Mouse (Mus musculus) testis, adult 2 months (tissue): ENCODE results near the gene Speer3. TPM values are rescaled to one million over a fixed set of nuclear protein-coding genes. Genes with fewer than 3 reads are reported as not detected.
"Not testable (repeated sequence)": the region's sequence is repeated elsewhere in the genome, so short reads cannot be mapped to it uniquely, and the experiment has no call there.

Experiments
- H3K27ac ChIP-seq: fragments of 200-500 bp; 2 replicates; pipeline ENCODE4 v1.5.1; 2012; ENCODE audit warnings: low read depth, low read length; ENCODE audit not compliant: control insufficient read depth, insufficient read depth
- H3K27me3 ChIP-seq: fragments of 200-500 bp; 2 replicates; pipeline ENCODE4 v1.6.1; 2012; ENCODE audit warnings: mild to moderate bottlenecking, low read length, moderate library complexity; ENCODE audit not compliant: control insufficient read depth, insufficient read depth
- H3K36me3 ChIP-seq: fragments of 200-500 bp; 2 replicates; pipeline ENCODE4 v1.6.1; 2012; ENCODE audit warnings: mild to moderate bottlenecking, low read length; ENCODE audit not compliant: control insufficient read depth, insufficient read depth
- H3K4me1 ChIP-seq: fragments of 200-500 bp; 2 replicates; pipeline ENCODE4 v1.6.1; 2012; ENCODE audit warnings: low read length; ENCODE audit not compliant: control insufficient read depth, insufficient read depth
- H3K4me3 ChIP-seq: fragments of 200-500 bp; 2 replicates; pipeline ENCODE4 v1.5.1; 2012; ENCODE audit warnings: low read depth, mild to moderate bottlenecking, low read length, moderate library complexity, mixed read lengths; ENCODE audit not compliant: control insufficient read depth
- CTCF ChIP-seq: fragments of 200-500 bp; IDR thresholded peaks from 2 replicates; pipeline ENCODE4 v1.5.1; 2012; ENCODE audit warnings: low read depth, mild to moderate bottlenecking, inconsistent platforms, low read length, moderate library complexity; ENCODE audit not compliant: control insufficient read depth, insufficient read depth, insufficient replicate concordance
- POLR2A ChIP-seq: fragments of 200-500 bp; IDR thresholded peaks from 2 replicates; pipeline ENCODE4 v1.6.1; 2012; ENCODE audit warnings: low read depth, mild to moderate bottlenecking, inconsistent platforms, low read length, moderate library complexity; ENCODE audit not compliant: control insufficient read depth
- polyA plus RNA-seq: library from polyadenylated mRNA; depleted of rRNA; stranded (reverse); fragments of >200 nt; gene quantifications from 2 replicates; pipeline ENCODE4 v1.2.3, GENCODE M21; 2012; rRNA removed

Speer3 gene
- polyA plus RNA-seq: 2.5 and 4.0 TPM in 2 replicates

- TF ChIP-seq POLR2A: no peak
- no peak for TF ChIP-seq CTCF
- H3K4me1 ChIP-seq: no peaks in the 10 kb centered on the region; the same call in 1 of the 2 replicates
- H3K27ac ChIP-seq: peak within 1 kb of the TSS; percentile 32; the same call in 1 of the 2 replicates
- H3K27me3 ChIP-seq: no peaks in the 10 kb centered on the region
- H3K4me3 ChIP-seq: peak within 1 kb of the TSS; percentile 81
- H3K36me3 ChIP-seq: no peaks in the 10 kb centered on the region
Observed at GRCm38 (mm10) chr5:13791319-13791718, at the start of gene Speer3. Gene Speer3, plus strand, starts transcription at chr5:13791619.

GRCm38 (mm10) chr5:13810496-13810895 lies 19.1 kb downstream of the Speer3 start:
- H3K4me1 ChIP-seq, H3K36me3 ChIP-seq, H3K27ac ChIP-seq, H3K27me3 ChIP-seq: not testable (repeated sequence)
- peak overlapping the region; percentile 50; the same call in 1 of the 2 replicates for H3K4me3 ChIP-seq

GRCm38 (mm10) chr5:13825108-13825507 lies 33.7 kb downstream of the Speer3 start:
- H3K27ac ChIP-seq: no peak overlapping the region
- no peaks in the 10 kb centered on the region for H3K36me3 ChIP-seq
- no peaks in the 10 kb centered on the region for H3K4me1 ChIP-seq
- TF ChIP-seq CTCF: no peak
- H3K27me3 ChIP-seq: no peaks in the 10 kb centered on the region
- no peak overlapping the region for H3K4me3 ChIP-seq

GRCm38 (mm10) chr5:13826708-13827107 lies 35.3 kb downstream of the Speer3 start:
- Histone ChIP-seq H3K27ac (no peak overlapping the region), H3K4me3 (no peak overlapping the region), H3K36me3 (no peaks in the 10 kb centered on the region), H3K4me1 (no peaks in the 10 kb centered on the region), H3K27me3 (no peaks in the 10 kb centered on the region)
- TF ChIP-seq CTCF (no peak), POLR2A (no peak)

GRCm38 (mm10) chr5:13844317-13844716 lies 52.9 kb downstream of the Speer3 start:
- H3K36me3 ChIP-seq: no peaks in the 10 kb centered on the region
- H3K4me3 ChIP-seq: no peak overlapping the region
- no peaks in the 10 kb centered on the region for H3K27me3 ChIP-seq
- no peak overlapping the region for H3K27ac ChIP-seq
- no peaks in the 10 kb centered on the region for H3K4me1 ChIP-seq
- TF ChIP-seq POLR2A: no peak
- TF ChIP-seq CTCF: no peak

Other genes with a start within 250 kb of the Speer3 start
- 0.35 and 0.47 TPM in 2 replicates for gene Sema3e, start 233.7 kb downstream of the Speer3 start, polyA plus RNA-seq